ENCODE assay signal across 16 mouse cellular contexts in genomic region chr5:148133448-148134060, GRCm38 (mm10).
DNase-seq lines count a peak whose midpoint lies in the region; ATAC-seq and TF ChIP-seq lines count a peak whose summit lies in the region.
"Had no signal": no experiment of that assay in that cellular context is flagged by ENCODE, and none has a peak within 500 bp of the region (broad histone marks: within the 10 kb centered on the region; RNA-seq: fewer than 3 reads in every experiment).

No protein-coding gene starts in this region.

- 54% methylated on average over 9 of the region's 9 CpGs for WGBS in stomach, embryonic 16.5 days
- WGBS in stomach, postnatal 0 days, result 59% methylated on average over 9 of the region's 9 CpGs
- 54% methylated on average over 9 of the region's 9 CpGs for WGBS in midbrain, postnatal 0 days

- peak; percentile 22 for DNase-seq in layer of hippocampus, adult 11-12 months (ENCODE audit: low spot score)
- DNase-seq in layer of hippocampus, postnatal 14 days (ENCODE audit: low spot score in 2 of 2), result no peak
- no peak for DNase-seq in stomach, postnatal 0 days (ENCODE audit: low spot score)
- no peak for DNase-seq in midbrain, postnatal 0 days (ENCODE audit: low spot score)
- DNase-seq in adrenal gland, postnatal 14 days, result no peak
- DNase-seq in urinary bladder, adult 2 months (ENCODE audit: low spot score), result no peak
- DNase-seq: cerebellum, adult 18-20 months; lung, postnatal 14 days; thymus, postnatal 25 days had no signal

- H3K4me3 ChIP-seq in stomach, embryonic 16.5 days (replicated peaks; ENCODE audit: low read length), result no peak overlapping the region
- no peak overlapping the region for H3K4me3 ChIP-seq in stomach, postnatal 0 days (ENCODE audit: low read depth, low read length)
- no peak overlapping the region for H3K4me3 ChIP-seq in midbrain, postnatal 0 days (ENCODE audit: low read depth, low read length)
- H3K4me3 ChIP-seq: erythroblast, embryonic 14.5 days; midbrain, embryonic 12.5 days had no signal

- H3K4me2 ChIP-seq in stomach, embryonic 16.5 days (ENCODE audit: low read depth, low read length), result no peak overlapping the region
- no peak overlapping the region for H3K4me2 ChIP-seq in stomach, postnatal 0 days (replicated peaks; ENCODE audit: low read depth)
- no peak overlapping the region for H3K4me2 ChIP-seq in midbrain, postnatal 0 days (ENCODE audit: low read depth, low read length, poor library complexity, severe bottlenecking)
- H3K4me2 ChIP-seq: midbrain, embryonic 12.5 days had no signal

- H3K4me1 ChIP-seq in stomach, embryonic 16.5 days (ENCODE audit: control insufficient read depth, insufficient read depth, low read length), result 0 out of 2 replicates have a peak, but pooled peaks cover 6% of the 10 kb centered on the region
- H3K4me1 ChIP-seq in stomach, postnatal 0 days (replicated peaks; ENCODE audit: control insufficient read depth, insufficient read depth), result 0 out of 2 replicates have a peak, but pooled peaks cover 3% of the 10 kb centered on the region
- peaks cover 3% of the 10 kb centered on the region; the same call in 1 of the 2 replicates for H3K4me1 ChIP-seq in midbrain, postnatal 0 days (ENCODE audit: insufficient read depth, low read length)

- TF ChIP-seq CTCF in stomach, postnatal 0 days (IDR thresholded peaks at IDR 0.05; ENCODE audit: low read depth), result no peak
- no peak for TF ChIP-seq CTCF in midbrain, postnatal 0 days (IDR thresholded peaks at IDR 0.05)

- TF ChIP-seq EP300 in stomach, postnatal 0 days (optimal IDR thresholded peaks at IDR 0.05), result no peak

- H3K9me3 ChIP-seq in stomach, embryonic 16.5 days (replicated peaks; ENCODE audit: control insufficient read depth, low read length), result no peaks in the 10 kb centered on the region
- H3K9me3 ChIP-seq in stomach, postnatal 0 days (ENCODE audit: control insufficient read depth, low read length), result no peaks in the 10 kb centered on the region
- H3K9me3 ChIP-seq in midbrain, postnatal 0 days (ENCODE audit: low read length), result no peaks in the 10 kb centered on the region

- H3K27ac ChIP-seq in stomach, embryonic 16.5 days (ENCODE audit: low read length), result 0 out of 2 replicates have a peak overlapping the region, but pooled peaks have one; percentile 34
- no peak overlapping the region for H3K27ac ChIP-seq in stomach, postnatal 0 days (replicated peaks)
- 0 out of 2 replicates have a peak overlapping the region, but pooled peaks have one; percentile 3 for H3K27ac ChIP-seq in midbrain, postnatal 0 days (ENCODE audit: low read depth, low read length)
- H3K27ac ChIP-seq: kidney, postnatal 0 days; liver, embryonic 14.5 days; midbrain, embryonic 12.5 days had no signal

- H3K36me3 ChIP-seq in stomach, embryonic 16.5 days (ENCODE audit: control insufficient read depth, insufficient read depth, low read length), result no peaks in the 10 kb centered on the region
- no peaks in the 10 kb centered on the region for H3K36me3 ChIP-seq in stomach, postnatal 0 days (ENCODE audit: control insufficient read depth, insufficient read depth, low read length)
- no peaks in the 10 kb centered on the region for H3K36me3 ChIP-seq in midbrain, postnatal 0 days (ENCODE audit: insufficient read depth, low read length)
- H3K36me3 ChIP-seq: midbrain, embryonic 12.5 days had no signal

- no peaks in the 10 kb centered on the region for H3K27me3 ChIP-seq in stomach, embryonic 16.5 days (ENCODE audit: control insufficient read depth, insufficient read depth, low read length)
- H3K27me3 ChIP-seq in stomach, postnatal 0 days (ENCODE audit: control insufficient read depth, insufficient read depth, low read length), result no peaks in the 10 kb centered on the region
- no peaks in the 10 kb centered on the region for H3K27me3 ChIP-seq in midbrain, postnatal 0 days (ENCODE audit: insufficient read depth, low read length)
- H3K27me3 ChIP-seq: midbrain, embryonic 12.5 days had no signal

- no peak for ATAC-seq in stomach, embryonic 16.5 days (ENCODE audit: insufficient read depth, low FRiP score)
- no peak for ATAC-seq in stomach, postnatal 0 days (ENCODE audit: low FRiP score, low TSS enrichment)
- ATAC-seq in midbrain, postnatal 0 days (ENCODE audit: low FRiP score), result no peak
- ATAC-seq: forebrain, embryonic 16.5 days; inflammation-experienced regulatory T-cells, adult 6 months had no signal

- no peak overlapping the region for H3K9ac ChIP-seq in stomach, embryonic 16.5 days (ENCODE audit: low read length)
- H3K9ac ChIP-seq in stomach, postnatal 0 days (ENCODE audit: low read length), result no peak overlapping the region
- no peak overlapping the region for H3K9ac ChIP-seq in midbrain, postnatal 0 days (replicated peaks; ENCODE audit: low read length, poor library complexity, severe bottlenecking)
- H3K9ac ChIP-seq: liver, embryonic 14.5 days; midbrain, embryonic 12.5 days had no signal
